Mouse (Mus musculus): ENCODE data around the gene Atp1a2.

Gene Atp1a2

DNA sequence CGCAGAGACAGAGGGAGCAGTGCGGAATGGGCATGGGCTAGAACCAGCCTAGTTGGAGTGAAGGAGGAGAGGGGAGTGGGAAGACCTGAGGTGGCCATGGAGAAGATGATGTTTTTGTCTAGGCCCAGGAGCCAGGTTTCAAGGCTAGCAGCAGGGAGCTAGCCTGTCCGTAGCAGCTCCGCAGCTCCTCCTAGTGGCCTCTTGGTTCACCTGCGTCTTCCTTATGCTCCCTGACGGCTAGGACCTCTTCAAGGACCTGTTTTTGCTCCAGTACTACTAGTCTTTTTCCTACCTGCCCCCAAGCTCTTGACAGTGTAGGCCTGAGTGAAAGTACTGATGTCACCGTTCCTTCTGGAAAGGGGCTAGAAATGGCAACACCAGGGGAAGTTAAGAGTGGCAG lies 26.9 kb upstream of the Atp1a2 start:
- in situ Hi-C loops (cut with MboI, MseI), result no loop called here

- in situ Hi-C loops (cut with MboI, MseI), result no loop called here
Measured at GRCm38 (mm10) chr1:172323801-172324359, 26.0 kb upstream of the Atp1a2 start.

GRCm38 (mm10) chr1:172323298-172323697 lies 25.4 kb upstream of the Atp1a2 start:
- in situ Hi-C loops (cut with MboI, MseI), result no loop called here

- in situ Hi-C loops (cut with MboI, MseI), result no loop called here
Measured at GRCm38 (mm10) chr1:172322725-172323124, 24.9 kb upstream of the Atp1a2 start.

DNA sequence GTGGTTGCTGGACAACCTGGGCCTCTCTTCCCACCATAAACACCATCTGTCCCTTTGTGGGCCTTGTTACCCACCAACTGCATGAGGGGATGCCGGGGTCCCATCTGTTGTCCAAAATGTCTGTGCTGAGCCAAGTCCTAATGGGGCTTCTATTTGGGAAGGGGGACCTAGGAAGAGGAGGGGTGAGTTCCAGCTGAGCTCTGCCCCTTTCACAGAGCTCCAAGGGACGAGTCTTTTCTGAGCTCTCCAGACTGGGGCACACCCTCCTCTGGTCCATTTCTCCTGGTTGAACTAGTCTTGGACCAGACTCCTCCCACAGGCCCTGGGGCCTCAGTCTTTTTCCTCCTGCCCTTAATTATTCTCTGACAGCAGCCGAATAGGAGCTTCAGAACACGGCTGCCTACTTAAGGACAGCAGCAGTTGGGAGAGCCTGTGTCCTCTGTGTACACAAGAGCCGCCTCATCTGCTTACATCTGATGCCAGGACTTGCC lies 22.1 kb upstream of the Atp1a2 start:
- in situ Hi-C loops (cut with MboI, MseI), result no loop called here

DNA sequence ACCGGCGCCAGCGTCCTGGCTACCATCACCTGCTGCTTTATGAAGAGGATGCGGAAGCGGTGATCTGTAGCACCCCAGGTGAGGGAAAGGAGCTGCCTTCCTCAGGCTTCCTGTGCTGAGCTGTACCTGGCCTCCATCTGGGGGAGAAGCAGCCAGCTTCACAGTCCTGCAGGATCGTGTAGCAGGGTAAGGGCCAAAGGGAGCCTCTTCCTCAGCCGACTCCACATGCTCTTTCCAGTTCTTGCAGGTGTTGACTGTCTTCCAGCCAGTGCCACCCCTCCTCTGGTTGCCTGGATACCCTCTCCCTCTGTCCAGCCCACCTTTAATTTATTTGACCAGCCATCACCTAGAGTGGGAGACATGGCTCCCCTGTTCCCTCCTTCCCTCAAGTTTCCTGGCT lies 21.5 kb upstream of the Atp1a2 start:
- in situ Hi-C loops (cut with MboI, MseI), result no loop called here

- in situ Hi-C loops (cut with MboI, MseI), result no loop called here
Measured at GRCm38 (mm10) chr1:172318424-172319035, 20.7 kb upstream of the Atp1a2 start.

DNA sequence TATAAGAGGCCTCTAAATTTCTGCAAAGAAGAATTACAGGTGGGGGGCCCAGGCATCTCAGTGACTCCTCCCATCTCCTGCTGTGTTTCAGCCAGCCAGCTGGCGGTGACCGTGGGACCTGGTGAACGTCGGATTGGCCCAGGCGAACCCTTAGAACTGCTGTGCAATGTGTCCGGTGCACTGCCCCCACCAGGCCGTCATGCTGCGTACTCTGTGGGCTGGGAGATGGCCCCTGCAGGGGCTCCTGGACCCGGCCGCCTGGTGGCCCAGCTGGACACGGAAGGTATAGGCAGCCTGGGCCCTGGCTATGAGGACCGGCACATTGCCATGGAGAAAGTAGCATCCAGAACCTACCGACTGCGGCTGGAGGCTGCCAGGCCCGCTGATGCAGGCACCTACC lies 20.1 kb upstream of the Atp1a2 start:
- in situ Hi-C loops (cut with MboI, MseI), result no loop called here

DNA sequence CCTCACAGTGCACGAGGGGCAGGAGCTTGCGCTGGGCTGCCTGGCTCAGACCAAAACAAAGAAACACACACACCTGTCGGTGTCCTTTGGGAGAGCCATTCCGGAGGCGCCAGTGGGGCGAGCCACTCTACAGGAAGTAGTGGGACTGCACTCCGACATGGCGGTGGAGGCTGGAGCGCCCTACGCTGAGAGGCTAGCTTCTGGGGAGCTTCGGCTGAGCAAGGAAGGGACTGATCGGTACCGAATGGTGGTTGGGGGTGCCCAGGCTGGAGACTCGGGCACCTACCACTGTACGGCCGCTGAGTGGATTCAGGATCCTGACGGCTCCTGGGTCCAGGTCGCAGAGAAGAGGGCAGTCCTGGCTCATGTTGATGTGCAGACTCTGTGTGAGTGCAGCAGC lies 19.6 kb upstream of the Atp1a2 start:
- in situ Hi-C loops (cut with MboI, MseI), result no loop called here

DNA sequence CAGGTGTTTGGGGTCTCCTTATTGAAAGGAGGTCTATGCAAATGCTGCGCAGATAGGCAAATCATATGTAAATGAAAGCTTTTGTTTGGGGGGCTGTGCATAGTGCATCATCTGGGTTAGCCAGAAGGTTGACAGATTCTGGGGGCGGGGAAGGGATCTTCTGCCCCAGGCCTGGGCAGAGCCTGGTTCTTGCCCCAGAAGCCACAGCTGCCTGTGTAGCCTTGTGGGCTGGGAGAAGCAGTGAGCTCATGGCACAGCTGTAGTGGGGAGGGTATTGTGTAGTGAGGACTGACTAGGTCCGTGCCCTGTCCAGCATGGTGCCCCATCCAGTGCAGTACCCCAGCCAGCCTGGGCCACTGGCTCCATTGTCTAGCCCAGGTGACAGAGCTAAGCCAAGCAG lies 17.0 kb upstream of the Atp1a2 start:
- in situ Hi-C loops (cut with MboI, MseI), result loop anchor here (5.0 kb wide), 1 partner anchor 168 kb away; the partner anchor contains the start of gene Dcaf8

DNA sequence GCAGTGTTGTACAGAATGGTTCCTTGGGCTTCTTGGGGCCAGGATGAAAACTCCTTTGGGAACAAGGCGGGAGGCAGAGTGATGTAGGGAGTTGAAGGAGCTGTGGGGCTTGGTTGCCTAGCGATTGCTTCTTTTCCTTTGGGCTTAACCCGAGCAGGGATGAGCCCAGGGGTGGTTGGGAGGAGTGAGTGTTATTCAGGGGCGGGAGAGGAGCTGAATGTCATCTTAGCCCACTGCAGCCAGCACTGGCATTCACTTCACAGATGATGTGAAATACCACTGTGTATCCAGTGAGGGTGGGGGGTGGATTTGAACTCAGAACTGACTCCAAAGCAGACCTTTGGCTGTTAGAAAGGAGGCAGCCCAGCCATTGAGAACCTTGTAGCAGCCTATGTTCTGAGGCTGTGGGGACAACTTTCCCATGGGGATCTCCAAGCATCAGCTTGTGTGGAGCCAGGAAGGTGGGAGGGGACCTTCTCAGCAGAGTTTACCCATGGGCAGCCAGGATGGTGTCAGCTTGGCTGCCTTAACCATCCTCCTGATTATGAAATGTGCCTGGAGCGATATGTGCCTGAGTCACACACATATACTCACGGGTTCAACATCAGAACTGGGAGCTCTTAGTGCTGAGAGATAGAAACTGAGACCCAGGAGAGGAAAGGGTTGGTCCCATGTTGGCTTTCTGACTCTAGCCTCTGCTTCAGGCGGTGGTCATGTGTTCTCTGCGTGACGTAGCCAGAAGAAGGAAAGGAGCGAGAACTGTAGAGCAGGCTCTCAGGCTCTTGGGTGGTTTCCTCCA lies 15.9 kb upstream of the Atp1a2 start:
- in situ Hi-C loops (cut with MboI, MseI), result loop anchor here (5.0 kb wide), 1 partner anchor 167 kb away; the partner anchor contains the start of gene Dcaf8

- in situ Hi-C loops (cut with MboI, MseI), result loop anchor here (5.0 kb wide), 1 partner anchor 166 kb away; the partner anchor contains the start of gene Dcaf8
Measured at GRCm38 (mm10) chr1:172312768-172313561, 15.1 kb upstream of the Atp1a2 start.

GRCm38 (mm10) chr1:172311921-172312767 lies 14.3 kb upstream of the Atp1a2 start:
- in situ Hi-C loops (cut with MboI, MseI), result loop anchor here (5.0 kb wide), 1 partner anchor 165 kb away; the partner anchor contains the start of gene Dcaf8

DNA sequence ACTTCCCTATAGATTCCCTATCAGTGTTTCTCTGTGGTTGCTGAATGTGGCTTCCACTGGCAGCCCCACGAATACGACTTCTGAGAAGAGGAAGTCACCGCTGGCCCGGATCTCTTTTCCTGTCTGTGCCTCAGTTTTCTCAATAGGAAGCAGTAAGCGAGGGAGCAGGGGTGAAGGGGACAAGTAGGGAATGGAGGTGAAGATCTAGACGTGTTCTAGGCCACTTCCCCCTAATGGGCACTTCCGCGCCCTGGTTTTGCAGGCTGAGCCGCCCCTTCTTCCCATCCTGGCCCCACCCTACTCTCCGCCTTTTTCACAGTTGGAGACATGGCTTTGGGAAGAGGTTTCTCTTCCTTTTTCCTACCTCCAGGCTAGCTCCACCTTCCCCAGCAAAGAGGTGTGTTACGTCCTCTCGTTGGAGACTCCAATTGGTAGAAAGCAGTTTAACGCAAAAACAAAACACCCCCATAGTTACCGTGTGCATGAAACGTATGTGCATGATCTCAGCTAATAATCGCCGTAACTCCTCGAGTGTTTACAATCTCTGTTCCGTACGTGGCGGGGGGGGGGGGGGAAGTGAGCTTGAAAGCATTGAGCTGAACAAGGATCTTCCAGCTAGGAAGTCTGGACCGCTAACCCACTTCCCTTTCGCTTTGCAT lies 13.5 kb upstream of the Atp1a2 start:
- in situ Hi-C loops (cut with MboI, MseI), result loop anchor here (5.0 kb wide), 1 partner anchor 164 kb away; the partner anchor contains the start of gene Dcaf8

GRCm38 (mm10) chr1:172309699-172310398 lies 12.0 kb upstream of the Atp1a2 start:
- in situ Hi-C loops (cut with MboI, MseI), result loop anchor here (5.0 kb wide), 1 partner anchor 163 kb away; the partner anchor contains the start of gene Dcaf8

DNA sequence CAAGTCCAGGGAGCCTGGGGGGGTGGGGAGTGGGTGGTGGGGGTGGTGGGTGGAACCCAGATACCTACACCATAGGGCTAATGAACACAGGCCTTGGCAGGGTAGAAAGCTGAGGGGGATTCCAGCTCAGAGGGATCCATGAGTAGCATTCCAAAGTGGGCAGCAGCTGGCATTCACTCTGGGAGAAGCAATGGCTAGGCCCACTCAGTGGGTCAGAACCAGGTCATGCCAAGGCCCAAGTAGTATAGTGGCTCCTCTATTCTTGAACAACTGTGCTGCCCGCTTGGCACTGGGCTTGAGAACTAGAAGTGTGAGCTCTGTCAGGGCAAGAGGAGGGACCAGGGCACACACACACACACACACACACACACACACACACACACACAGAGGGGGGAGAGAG lies 10.5 kb upstream of the Atp1a2 start:
- in situ Hi-C loops (cut with MboI, MseI), result no loop called here

GRCm38 (mm10) chr1:172307936-172308335 lies 10.1 kb upstream of the Atp1a2 start:
- in situ Hi-C loops (cut with MboI, MseI), result no loop called here

GRCm38 (mm10) chr1:172306885-172307284 lies 9.0 kb upstream of the Atp1a2 start:
- in situ Hi-C loops (cut with MboI, MseI), result no loop called here

GRCm38 (mm10) chr1:172306196-172306595 lies 8.3 kb upstream of the Atp1a2 start:
- in situ Hi-C loops (cut with MboI, MseI), result no loop called here
